Mouse (Mus musculus) cerebellum, adult 2 months (tissue): ENCODE data around the gene Scgb2b15. TPM values are rescaled to one million over a fixed set of nuclear protein-coding genes. Genes with fewer than 3 reads are reported as not detected.
"Not testable (repeated sequence)": the region's sequence is repeated elsewhere in the genome, so short reads cannot be mapped to it uniquely, and the experiment has no call there.

Source experiments
- DNase-seq, 2 experiments: peaks; one replicate each; pipeline ENCODE4 v3.0.0; 2021
- H3K27ac ChIP-seq: fragments of 200-500 bp; 2 replicates; pipeline ENCODE4 v1.5.1; 2012; ENCODE audit warnings: low read length, control low read depth, inconsistent platforms; ENCODE audit not compliant: insufficient read depth
- H3K27me3 ChIP-seq: fragments of 200-500 bp; 2 replicates; pipeline ENCODE4 v1.6.1; 2012; ENCODE audit warnings: inconsistent platforms, mild to moderate bottlenecking, low read length, moderate library complexity; ENCODE audit not compliant: control insufficient read depth, insufficient read depth
- H3K4me1 ChIP-seq: fragments of 200-500 bp; 2 replicates; pipeline ENCODE4 v1.6.1; 2011; ENCODE audit warnings: low read length; ENCODE audit not compliant: control insufficient read depth, insufficient read depth
- H3K4me3 ChIP-seq: fragments of 200-500 bp; replicated peaks from 2 replicates; pipeline ENCODE3; 2011; ENCODE audit warnings: mild to moderate bottlenecking, low read depth, low read length, control low read depth; ENCODE audit not compliant: insufficient read depth
- polyA plus RNA-seq: library from polyadenylated mRNA; depleted of rRNA; stranded (reverse); fragments of >200 nt; gene quantifications from 2 replicates; pipeline ENCODE4 v1.2.3, GENCODE M21; 2012; rRNA removed

Scgb2b15 gene
- polyA plus RNA-seq, result not detected in 2 replicates

GRCm38 (mm10) chr7:32829562-32829961 lies at the start of gene Scgb2b15:
TSS of gene Scgb2b15 (minus strand) at chr7:32829662.
- H3K4me1 ChIP-seq, DNase-seq, H3K4me3 ChIP-seq, H3K27ac ChIP-seq, H3K27me3 ChIP-seq: not testable (repeated sequence)

GRCm38 (mm10) chr7:32836254-32836653 lies 6.8 kb upstream of the Scgb2b15 start, which contains the start of gene Scgb1b15:
TSS of gene Scgb1b15 (plus strand) at chr7:32836554.
- not testable (repeated sequence) for DNase-seq, H3K4me3 ChIP-seq, H3K27ac ChIP-seq, H3K4me1 ChIP-seq, H3K27me3 ChIP-seq

Other genes with a start within 250 kb of the Scgb2b15 start
- gene Scgb1b15, start 6.9 kb upstream of the Scgb2b15 start, polyA plus RNA-seq, result not detected in 2 replicates
- gene Scgb2b17, start 226.9 kb upstream of the Scgb2b15 start, polyA plus RNA-seq, result not detected in 2 replicates
- gene Scgb1b17, start 233.8 kb upstream of the Scgb2b15 start, polyA plus RNA-seq, result not detected in 2 replicates